Mouse (Mus musculus) megakaryocyte, embryonic 14.5 days (primary cell): ENCODE measurements around the gene Gp5. TPM values are rescaled to one million over a fixed set of nuclear protein-coding genes. Genes with fewer than 3 reads are reported as not detected.

Experiments
- H3K27me3 ChIP-seq: replicated peaks from 2 replicates; pipeline ENCODE3; 2012; ENCODE audit warnings: inconsistent platforms
- H3K36me3 ChIP-seq: replicated peaks from 2 replicates; pipeline ENCODE3; 2012; ENCODE audit warnings: low read length, inconsistent platforms, mixed read lengths
- H3K4me1 ChIP-seq: 2 replicates; pipeline ENCODE4 v1.6.1; 2012; ENCODE audit warnings: inconsistent platforms
- H3K4me3 ChIP-seq: replicated peaks from 2 replicates; pipeline ENCODE3; 2012; ENCODE audit warnings: moderate library complexity, mild to moderate bottlenecking, inconsistent platforms
- H3K9me3 ChIP-seq: 2 replicates; pipeline ENCODE4 v1.6.1; 2012; ENCODE audit warnings: inconsistent platforms
- FLI1 ChIP-seq: IDR thresholded peaks from 2 replicates; pipeline ENCODE4 v1.6.1; 2012; ENCODE audit warnings: low read length, inconsistent platforms, mixed read lengths
- GATA1 ChIP-seq: IDR thresholded peaks from 3 replicates; pipeline ENCODE4 v1.6.1; 2012; ENCODE audit warnings: mixed read lengths, low read length, inconsistent platforms, borderline replicate concordance
- polyA plus RNA-seq: library from polyadenylated mRNA; stranded (reverse); fragments of >175 nt; gene quantifications from 2 replicates; pipeline ENCODE4 v1.2.3, GENCODE M21; 2012; ENCODE audit warnings: low replicate concordance; ENCODE audit not compliant: insufficient read depth

Gene Gp5
- polyA plus RNA-seq, 1 experiment, result 1,707 TPM

DNA sequence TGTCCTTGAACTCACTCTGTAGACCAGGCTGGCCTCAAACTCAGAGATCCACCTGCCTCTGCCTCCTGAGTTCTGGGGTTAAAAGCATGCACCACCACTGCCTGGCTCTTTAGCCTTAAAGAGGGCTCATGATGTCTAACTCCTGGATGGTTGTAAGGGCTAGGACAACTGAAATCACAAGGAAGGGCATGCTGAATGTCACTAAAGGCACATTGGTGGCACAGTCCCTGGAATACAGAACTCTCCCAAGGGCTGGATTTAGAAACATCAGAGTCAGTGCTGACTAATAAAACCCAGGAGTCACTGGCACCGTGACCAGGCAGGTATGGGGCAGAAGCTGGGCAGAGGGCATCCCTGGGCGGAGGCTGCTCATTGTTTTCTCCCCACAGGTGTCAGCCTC lies 7.2 kb downstream of the Gp5 start:
- H3K27me3 ChIP-seq, result peaks cover 21% of the 10 kb centered on the region
- no peaks in the 10 kb centered on the region for H3K9me3 ChIP-seq
- TF ChIP-seq FLI1, result no peak
- no peak for TF ChIP-seq GATA1

DNA sequence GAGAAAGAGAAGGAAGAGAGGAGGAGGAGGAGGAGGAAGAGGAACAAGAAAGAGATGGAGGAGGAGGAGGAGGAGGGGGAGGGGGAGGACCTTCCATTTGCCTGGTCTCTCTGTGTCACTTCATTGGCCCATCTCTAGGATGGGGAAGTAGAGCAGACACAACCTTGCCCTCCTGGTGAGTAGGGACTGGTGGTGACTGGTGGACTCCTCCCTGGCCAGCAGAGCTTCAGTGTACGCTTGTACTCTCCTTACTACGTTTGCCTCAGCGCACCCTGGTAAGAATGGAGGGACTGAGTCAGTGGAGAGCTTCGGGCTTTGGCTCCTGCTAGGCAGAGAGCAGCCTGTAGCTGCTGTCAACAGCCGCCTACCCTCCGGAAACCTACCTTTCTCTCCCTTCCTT lies 7.9 kb downstream of the Gp5 start:
- Histone ChIP-seq H3K4me1 (peaks cover 61% of the 10 kb centered on the region), H3K27me3 (peaks cover 26% of the 10 kb centered on the region)
- TF ChIP-seq FLI1, result no peak
- TF ChIP-seq GATA1, result no peak

More for the DNA sequence above, 7.2 kb downstream of the Gp5 start:
- Histone ChIP-seq H3K4me3 (no peak overlapping the region), H3K4me1 (peaks cover 68% of the 10 kb centered on the region), H3K36me3 (peaks cover 49% of the 10 kb centered on the region)

DNA sequence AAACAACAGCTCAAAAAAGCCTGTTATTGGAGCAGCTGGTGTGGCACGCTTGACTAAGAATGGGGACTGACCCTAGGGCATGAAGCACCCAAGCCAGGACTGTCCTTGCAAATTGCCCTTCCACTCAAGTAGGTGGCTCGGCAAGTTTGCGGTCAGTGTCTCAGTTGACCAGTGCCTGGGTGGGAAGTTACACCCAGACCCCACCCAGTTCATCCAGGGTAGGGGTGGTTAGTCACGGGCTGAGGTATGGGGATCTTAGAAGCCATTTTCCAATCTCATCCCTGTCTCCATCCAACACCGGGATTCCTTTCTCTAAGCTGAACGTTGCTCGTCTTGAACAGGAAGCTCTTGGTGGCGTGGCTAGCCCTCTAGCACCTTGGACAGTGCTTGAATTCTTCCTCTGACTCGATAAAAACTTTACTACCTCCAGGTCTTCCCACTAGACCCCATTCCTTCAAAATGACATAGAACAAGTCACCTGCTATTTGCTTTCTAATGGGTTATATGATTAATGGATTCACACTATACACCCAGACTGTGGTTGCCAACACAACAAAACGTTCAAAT lies 10.8 kb downstream of the Gp5 start:
- Histone ChIP-seq H3K9me3 (no peaks in the 10 kb centered on the region), H3K36me3 (peaks cover 17% of the 10 kb centered on the region), H3K4me1 (peaks cover 55% of the 10 kb centered on the region), H3K4me3 (no peak overlapping the region), H3K27me3 (peaks cover 48% of the 10 kb centered on the region)
- TF ChIP-seq GATA1, result no peak
- TF ChIP-seq FLI1, result no peak

More for the DNA sequence above, 7.9 kb downstream of the Gp5 start:
- Histone ChIP-seq H3K9me3 (no peaks in the 10 kb centered on the region), H3K36me3 (peaks cover 41% of the 10 kb centered on the region), H3K4me3 (peak overlapping the region; percentile 50)

DNA sequence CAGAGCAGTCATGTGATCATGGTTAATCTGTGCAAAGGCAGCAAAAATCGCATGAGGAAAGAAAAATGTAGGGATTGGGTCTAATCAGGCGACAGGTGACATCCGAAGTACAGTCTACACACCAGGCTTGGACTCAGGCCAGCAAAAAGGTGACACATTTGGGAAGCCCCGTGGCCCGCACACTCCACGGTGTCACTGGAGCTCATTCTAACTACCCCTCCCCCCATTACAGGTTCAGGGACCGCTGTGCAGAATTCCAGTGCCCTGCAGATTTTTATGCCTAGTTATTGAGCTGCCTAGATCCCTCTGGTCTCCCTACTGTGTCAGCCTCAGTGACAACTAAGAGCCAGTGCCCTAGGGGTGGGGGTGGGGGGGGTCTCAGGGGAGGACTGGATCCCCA lies 13.1 kb downstream of the Gp5 start:
- no peak overlapping the region for H3K4me3 ChIP-seq
- peaks cover 34% of the 10 kb centered on the region for H3K4me1 ChIP-seq
- peaks cover 58% of the 10 kb centered on the region for H3K27me3 ChIP-seq
- no peaks in the 10 kb centered on the region for H3K9me3 ChIP-seq
- no peaks in the 10 kb centered on the region for H3K36me3 ChIP-seq
- no peak for TF ChIP-seq FLI1
- no peak for TF ChIP-seq GATA1

DNA sequence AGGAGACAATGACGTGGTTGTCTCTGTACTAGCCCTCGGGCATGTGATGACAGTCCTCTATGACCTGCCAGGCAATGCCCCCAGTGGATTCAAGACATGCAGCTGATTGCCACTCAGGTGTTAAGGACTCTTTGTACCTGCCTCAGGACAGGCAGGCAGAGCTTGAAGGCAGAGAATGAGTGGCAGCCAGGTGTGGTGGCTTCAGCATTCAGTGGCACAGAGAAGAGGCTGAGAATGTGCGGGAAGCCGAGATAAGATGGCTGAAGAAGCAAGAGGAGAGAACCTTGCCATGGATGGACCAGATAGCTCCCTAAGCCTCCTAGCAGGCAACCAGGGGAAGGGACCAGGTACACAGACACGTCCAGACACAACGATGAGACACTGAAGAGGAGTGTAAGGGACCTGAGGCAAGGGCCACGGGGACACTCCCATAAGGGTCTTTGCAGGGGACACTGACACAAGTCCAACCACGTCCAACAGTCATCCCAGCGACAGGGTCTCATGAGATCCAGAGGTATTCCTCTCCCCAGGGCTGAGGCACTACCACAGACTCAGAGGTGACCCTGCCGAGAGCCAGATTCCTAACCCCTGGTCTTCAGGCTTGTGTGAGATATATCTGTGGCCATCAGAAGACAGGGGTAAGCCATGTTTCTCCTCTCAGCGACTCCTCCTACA lies 13.8 kb downstream of the Gp5 start:
- no peaks in the 10 kb centered on the region for H3K9me3 ChIP-seq
- TF ChIP-seq FLI1 (no peak), GATA1 (no peak)

DNA sequence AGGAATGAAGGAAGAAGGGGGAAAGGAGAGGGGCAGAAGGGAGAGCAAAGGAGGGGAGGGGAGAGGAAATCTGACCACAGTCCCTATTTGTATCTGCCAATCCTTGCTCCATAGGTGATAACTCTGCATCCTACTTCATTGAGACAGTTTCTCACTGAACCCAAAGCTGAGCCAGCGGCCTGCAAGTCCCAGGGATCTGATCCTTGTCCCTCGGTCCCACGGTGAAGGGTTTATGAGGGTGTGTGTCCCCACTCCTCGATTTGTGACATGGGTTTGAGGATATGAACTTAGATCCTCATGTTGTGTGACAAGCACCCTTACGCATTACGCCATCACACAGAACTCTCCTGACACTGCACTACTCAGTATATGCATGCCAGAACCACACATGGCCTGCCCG lies 15.5 kb downstream of the Gp5 start:
- no peak overlapping the region for H3K4me3 ChIP-seq
- no peak for TF ChIP-seq GATA1
- no peak for TF ChIP-seq FLI1
- H3K27me3 ChIP-seq, result peaks cover 59% of the 10 kb centered on the region
- H3K36me3 ChIP-seq, result no peaks in the 10 kb centered on the region
- H3K9me3 ChIP-seq, result 0 out of 2 replicates have a peak, but pooled peaks cover 3% of the 10 kb centered on the region
- peaks cover 29% of the 10 kb centered on the region for H3K4me1 ChIP-seq

More for the DNA sequence above, 13.8 kb downstream of the Gp5 start:
- peaks cover 60% of the 10 kb centered on the region for H3K27me3 ChIP-seq
- H3K4me3 ChIP-seq, result no peak overlapping the region
- peaks cover 34% of the 10 kb centered on the region for H3K4me1 ChIP-seq
- H3K36me3 ChIP-seq, result no peaks in the 10 kb centered on the region

DNA sequence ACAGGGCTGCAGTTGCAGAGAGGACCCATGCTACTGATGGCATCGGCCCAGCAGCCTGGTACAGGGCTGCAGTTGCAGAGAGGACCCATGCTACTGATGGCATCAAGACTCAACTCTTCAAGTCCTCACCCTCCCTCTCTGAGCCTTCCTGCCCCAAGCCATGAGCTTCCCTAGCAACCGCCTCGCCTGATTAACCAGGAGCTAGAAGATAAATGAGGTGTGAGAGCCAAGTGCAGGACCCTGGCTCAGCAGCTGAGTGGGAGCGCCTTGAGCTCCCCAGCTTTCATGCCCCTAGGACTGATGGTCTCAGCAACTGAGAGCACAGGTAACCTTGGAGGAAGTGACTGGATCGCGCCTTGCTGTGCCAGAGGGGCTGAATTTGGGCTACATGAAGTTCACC lies 20.1 kb downstream of the Gp5 start:
- H3K9me3 ChIP-seq, result 0 out of 2 replicates have a peak, but pooled peaks cover 3% of the 10 kb centered on the region
- peak overlapping the region; percentile 1 for H3K4me3 ChIP-seq
- TF ChIP-seq FLI1 (no peak), GATA1 (no peak)
- H3K4me1 ChIP-seq, result peaks cover 30% of the 10 kb centered on the region
- H3K36me3 ChIP-seq, result no peaks in the 10 kb centered on the region
- H3K27me3 ChIP-seq, result peaks cover 63% of the 10 kb centered on the region

DNA sequence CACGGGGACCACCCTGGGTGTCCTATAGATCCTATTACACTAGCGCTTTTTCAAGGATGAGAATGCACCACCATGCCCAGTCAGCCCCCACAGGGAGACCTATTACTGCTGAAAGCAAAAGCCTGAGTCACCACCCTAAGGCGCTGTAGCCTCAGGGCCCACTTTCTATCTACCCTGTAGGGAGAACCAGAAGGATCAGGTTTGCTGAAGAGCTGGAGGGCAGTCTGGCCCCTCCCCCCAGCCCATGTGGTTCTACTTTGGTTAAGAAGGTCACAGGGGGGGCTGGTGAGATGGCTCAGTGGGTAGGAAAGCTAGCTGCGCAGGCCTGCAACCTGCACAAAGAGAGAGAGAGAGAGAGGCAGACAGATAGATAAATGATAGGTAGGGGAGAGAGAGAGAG lies 24.9 kb downstream of the Gp5 start:
- no peaks in the 10 kb centered on the region for H3K36me3 ChIP-seq
- TF ChIP-seq GATA1 (no peak), FLI1 (no peak)
- peaks cover 86% of the 10 kb centered on the region for H3K27me3 ChIP-seq
- H3K4me3 ChIP-seq, result no peak overlapping the region
- 0 out of 2 replicates have a peak, but pooled peaks cover 3% of the 10 kb centered on the region for H3K9me3 ChIP-seq
- H3K4me1 ChIP-seq, result peaks cover 57% of the 10 kb centered on the region

DNA sequence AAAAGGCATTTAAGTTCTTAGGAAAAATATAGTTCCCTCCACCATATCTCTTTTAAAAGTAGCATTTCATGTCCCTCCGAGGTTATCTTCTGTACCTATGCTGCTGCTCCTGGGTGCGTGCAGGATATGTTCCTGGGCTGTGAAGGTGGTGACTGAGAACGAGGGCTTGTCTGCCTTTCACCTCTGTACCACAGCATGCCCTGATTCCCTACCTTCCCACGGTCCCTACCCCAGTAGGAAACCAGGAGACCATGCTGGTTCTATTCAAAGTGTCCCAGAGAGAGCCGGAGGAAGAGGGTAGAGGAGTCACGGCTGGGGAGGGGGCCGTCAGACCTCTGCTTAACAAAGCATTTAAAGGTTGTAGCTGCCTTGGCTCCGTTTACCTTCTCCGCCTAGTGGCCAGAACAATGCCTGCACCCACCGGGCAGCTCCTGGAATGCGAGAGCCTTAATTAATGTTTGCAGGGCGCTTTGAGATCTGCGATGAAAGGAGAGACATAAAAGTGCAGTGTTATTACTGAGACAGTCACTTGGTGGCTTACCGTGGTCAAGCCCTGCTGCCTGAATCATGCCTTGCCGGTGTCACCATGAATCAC lies 26.7 kb downstream of the Gp5 start:
- peak overlapping the region; percentile 87 for H3K4me3 ChIP-seq
- peaks cover 87% of the 10 kb centered on the region for H3K27me3 ChIP-seq
- TF ChIP-seq GATA1 (no peak), FLI1 (no peak)
- H3K4me1 ChIP-seq, result peaks cover 68% of the 10 kb centered on the region
- H3K36me3 ChIP-seq, result no peaks in the 10 kb centered on the region
- no peaks in the 10 kb centered on the region for H3K9me3 ChIP-seq
